Mouse (Mus musculus) kidney, embryonic 15.5 days (tissue): Measurements from ENCODE around the gene Fam160b1. TPM values are rescaled to one million over a fixed set of nuclear protein-coding genes. Genes with fewer than 3 reads are reported as not detected.

Source experiments
- ATAC-seq: fragments of 200-750 bp; cut with Nextera tagmentation; replicated peaks from 2 replicates; pipeline ENCODE4 v1.8.0; 2017; ENCODE audit warnings: moderate TSS enrichment; ENCODE audit not compliant: low FRiP score
- H3K27ac ChIP-seq: fragments of 300-500 bp; sonication (generic); 2 replicates; pipeline ENCODE4 v1.5.1; 2015; ENCODE audit warnings: mild to moderate bottlenecking, inconsistent platforms
- H3K27me3 ChIP-seq: fragments of 300-500 bp; sonication (generic); 2 replicates; pipeline ENCODE4 v1.6.1; 2015; ENCODE audit warnings: inconsistent platforms
- H3K36me3 ChIP-seq: fragments of 300-500 bp; sonication (generic); 2 replicates; pipeline ENCODE4 v1.6.1; 2015; ENCODE audit warnings: inconsistent platforms
- H3K4me1 ChIP-seq: fragments of 300-500 bp; sonication (generic); 2 replicates; pipeline ENCODE4 v1.6.1; 2015; ENCODE audit warnings: inconsistent platforms
- H3K4me2 ChIP-seq: fragments of 300-500 bp; sonication (generic); 2 replicates; pipeline ENCODE4 v1.6.1; 2015; ENCODE audit warnings: moderate library complexity, mild to moderate bottlenecking, inconsistent platforms
- H3K4me3 ChIP-seq: fragments of 300-500 bp; sonication (generic); replicated peaks from 2 replicates; pipeline ENCODE4 v1.5.1; 2015; ENCODE audit warnings: mild to moderate bottlenecking, inconsistent platforms
- H3K9ac ChIP-seq: fragments of 300-500 bp; sonication (generic); 2 replicates; pipeline ENCODE4 v1.6.1; 2015; ENCODE audit warnings: mild to moderate bottlenecking, inconsistent platforms
- H3K9me3 ChIP-seq: fragments of 300-500 bp; sonication (generic); replicated peaks from 2 replicates; pipeline ENCODE4 v1.6.1; 2016; ENCODE audit warnings: inconsistent platforms
- WGBS: fragments of 180-500 bp; shearing (Covaris S2); methylation state at CpG from one replicate; pipeline ENCODE4 v1.1.7; 2015; ENCODE audit warnings: mixed read lengths; 5-methylcytosine and 5-hydroxymethylcytosine counted together
- polyA plus RNA-seq: library from polyadenylated mRNA; unstranded; fragments of >200 nt; fragmentation: Nextera tagmentation; extraction: Ambion mirVana; gene quantifications from 2 replicates; pipeline ENCODE4 v1.2.1, GENCODE M21; 2015

The Fam160b1 gene
- 12.6 and 14.1 TPM in 2 replicates for polyA plus RNA-seq

DNA sequence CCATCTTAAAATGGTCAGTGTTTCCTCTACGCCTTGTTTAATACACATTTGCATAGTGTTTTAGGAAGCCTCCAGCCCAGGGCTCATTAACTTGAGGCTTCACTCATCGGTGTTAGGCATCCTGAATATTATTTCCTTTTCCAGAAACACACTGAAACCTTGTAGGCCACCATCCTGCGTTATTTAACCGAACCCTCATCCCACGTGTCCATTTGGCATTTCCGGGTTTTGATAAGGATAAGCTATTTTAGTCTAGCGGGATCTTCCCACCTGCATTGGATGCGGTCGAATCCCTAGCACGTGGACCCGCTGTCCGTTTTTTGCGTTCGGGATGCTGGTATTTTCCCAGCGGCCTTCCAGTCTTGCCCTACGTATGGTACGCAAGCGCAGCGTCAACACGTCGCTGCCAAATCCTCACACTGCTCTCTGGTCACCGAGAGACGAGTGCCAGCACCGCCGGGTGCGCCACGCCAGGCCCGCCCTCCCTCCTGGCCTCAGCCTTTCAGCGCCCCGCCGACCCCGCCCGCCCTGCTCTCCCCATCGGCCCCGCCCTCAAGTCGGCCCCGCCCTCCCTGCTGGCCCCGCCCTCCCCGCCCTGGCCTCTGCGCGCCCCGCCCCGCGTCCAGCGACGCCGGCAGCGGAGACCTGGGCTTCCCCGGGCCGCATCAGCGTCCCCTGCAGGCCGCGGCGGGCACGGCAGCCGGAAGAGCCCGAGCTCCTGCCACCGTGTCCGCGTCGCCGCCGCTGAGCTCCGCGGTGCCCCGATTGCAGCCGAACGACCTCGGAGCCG lies at the start of gene Fam160b1:
Gene Fam160b1, plus strand, starts transcription at position 340 of the 790 bp plus-strand sequence.
- H3K9ac ChIP-seq: peak within 1 kb of the TSS; percentile 100
- no peaks in the 10 kb centered on the region for H3K9me3 ChIP-seq
- H3K27ac ChIP-seq: peak within 1 kb of the TSS; percentile 98
- no peaks in the 10 kb centered on the region for H3K36me3 ChIP-seq
- H3K4me3 ChIP-seq: peak within 1 kb of the TSS; percentile 85
- H3K4me2 ChIP-seq: peak within 1 kb of the TSS; percentile 79
- H3K27me3 ChIP-seq: no peaks in the 10 kb centered on the region
- under 1% methylated on average over 69 of the region's 70 CpGs for WGBS
- ATAC-seq: peak; percentile 90
- H3K4me1 ChIP-seq: peaks cover 63% of the 10 kb centered on the region

DNA sequence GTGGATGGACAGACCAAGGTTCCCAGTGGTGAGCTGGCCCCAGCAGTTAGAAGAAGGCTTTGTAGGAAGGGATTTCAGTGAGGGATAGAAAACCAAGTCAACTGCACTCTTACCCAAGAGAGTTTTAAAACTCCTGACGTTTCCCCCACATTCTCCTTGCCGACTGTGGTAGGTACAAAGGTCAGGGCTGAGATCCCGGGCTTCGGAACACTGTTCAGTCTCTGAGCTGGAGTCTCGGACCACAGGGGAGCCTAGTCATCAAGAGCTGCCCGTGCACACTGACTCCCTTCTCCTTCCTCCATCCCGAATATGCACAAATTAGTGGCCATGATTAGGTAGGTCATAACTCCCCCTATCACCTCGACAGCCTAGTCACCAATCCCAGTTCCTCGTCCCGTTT lies 47.3 kb upstream of the Fam160b1 start:
- Histone ChIP-seq H3K36me3 (no peaks in the 10 kb centered on the region), H3K9ac (no peak overlapping the region), H3K27me3 (peaks cover 16% of the 10 kb centered on the region), H3K4me3 (no peak overlapping the region), H3K4me2 (no peak overlapping the region), H3K4me1 (peaks cover 14% of the 10 kb centered on the region), H3K9me3 (no peaks in the 10 kb centered on the region), H3K27ac (no peak overlapping the region)
- WGBS: 71% methylated on average over 10 of the region's 10 CpGs
- ATAC-seq: no peak

DNA sequence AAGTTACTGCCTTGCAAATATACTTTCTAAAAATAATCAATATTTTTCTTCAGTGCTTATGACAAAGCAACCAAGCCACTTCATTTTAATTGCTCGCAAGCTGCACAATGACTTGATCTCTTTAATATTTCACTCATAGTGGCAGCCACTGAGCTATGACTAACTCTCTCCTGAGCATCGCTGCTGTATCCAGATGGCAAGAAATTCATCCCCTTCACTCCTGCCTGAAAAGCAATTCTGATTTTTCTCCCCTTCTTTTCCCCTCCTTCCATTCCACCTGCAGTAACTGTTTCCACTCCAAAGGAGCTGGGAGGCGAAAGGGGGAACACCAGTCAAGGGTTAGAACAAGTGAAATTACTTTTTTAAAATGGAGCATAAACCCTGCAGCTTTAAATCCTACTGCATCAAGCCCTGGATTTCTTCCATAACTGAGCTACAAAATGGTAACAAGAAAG lies 46.6 kb upstream of the Fam160b1 start:
- peaks cover 14% of the 10 kb centered on the region for H3K4me1 ChIP-seq
- no peak for ATAC-seq
- no peaks in the 10 kb centered on the region for H3K36me3 ChIP-seq
- H3K4me3 ChIP-seq: peak overlapping the region; percentile 57
- 0 out of 2 replicates have a peak overlapping the region, but pooled peaks have one; percentile 41 for H3K9ac ChIP-seq
- H3K4me2 ChIP-seq: peak overlapping the region; percentile 96
- 50% methylated on average over 3 of the region's 3 CpGs for WGBS
- peaks cover 16% of the 10 kb centered on the region for H3K27me3 ChIP-seq
- H3K27ac ChIP-seq: peak overlapping the region; percentile 54; the same call in 1 of the 2 replicates
- H3K9me3 ChIP-seq: no peaks in the 10 kb centered on the region

DNA sequence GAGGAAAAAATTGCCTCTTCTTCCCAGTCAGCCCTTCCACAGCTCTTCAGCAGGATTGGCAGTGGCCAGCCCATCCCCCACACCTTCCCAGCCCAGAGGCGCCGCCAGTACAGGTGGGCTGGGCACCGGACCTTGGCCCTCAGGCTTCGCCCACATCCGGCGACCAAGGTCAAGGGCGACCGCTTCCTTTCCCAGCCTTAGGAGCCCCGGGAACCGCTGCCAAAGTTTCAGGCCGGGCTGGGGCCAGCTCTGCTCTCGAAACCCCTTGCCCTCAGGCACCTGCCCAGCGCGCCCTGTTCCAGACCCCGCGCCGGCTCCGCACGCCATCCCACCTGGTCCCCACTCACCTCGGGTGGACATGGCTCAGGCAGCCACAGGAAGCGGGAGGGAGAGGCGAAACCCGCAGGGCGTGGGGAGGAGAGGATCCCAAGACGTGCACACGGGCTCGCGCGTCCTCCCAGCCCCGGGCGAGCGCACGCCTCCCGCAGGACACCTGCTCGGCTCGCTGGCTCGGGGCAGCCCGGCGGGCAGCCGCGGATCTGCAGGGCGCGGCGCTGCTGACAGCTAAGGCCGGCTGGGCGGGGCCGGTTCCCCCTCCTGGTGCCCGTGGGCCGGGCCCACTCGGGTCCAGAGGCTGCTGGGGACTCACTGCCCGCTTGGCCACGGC lies 46.0 kb upstream of the Fam160b1 start, which contains the start of gene Ablim1:
Gene Ablim1, minus strand, starts transcription at position 574 of the 667 bp plus-strand sequence.
- peak within 1 kb of the TSS; percentile 41 for H3K9ac ChIP-seq
- H3K4me1 ChIP-seq: peaks cover 14% of the 10 kb centered on the region
- peak within 1 kb of the TSS; percentile 54 for H3K27ac ChIP-seq
- peak; percentile 85 for ATAC-seq
- H3K27me3 ChIP-seq: peaks cover 16% of the 10 kb centered on the region
- under 1% methylated on average over 52 of the region's 52 CpGs for WGBS
- no peaks in the 10 kb centered on the region for H3K36me3 ChIP-seq
- peak within 1 kb of the TSS; percentile 96 for H3K4me2 ChIP-seq
- H3K4me3 ChIP-seq: peak within 1 kb of the TSS; percentile 57
- H3K9me3 ChIP-seq: no peaks in the 10 kb centered on the region

DNA sequence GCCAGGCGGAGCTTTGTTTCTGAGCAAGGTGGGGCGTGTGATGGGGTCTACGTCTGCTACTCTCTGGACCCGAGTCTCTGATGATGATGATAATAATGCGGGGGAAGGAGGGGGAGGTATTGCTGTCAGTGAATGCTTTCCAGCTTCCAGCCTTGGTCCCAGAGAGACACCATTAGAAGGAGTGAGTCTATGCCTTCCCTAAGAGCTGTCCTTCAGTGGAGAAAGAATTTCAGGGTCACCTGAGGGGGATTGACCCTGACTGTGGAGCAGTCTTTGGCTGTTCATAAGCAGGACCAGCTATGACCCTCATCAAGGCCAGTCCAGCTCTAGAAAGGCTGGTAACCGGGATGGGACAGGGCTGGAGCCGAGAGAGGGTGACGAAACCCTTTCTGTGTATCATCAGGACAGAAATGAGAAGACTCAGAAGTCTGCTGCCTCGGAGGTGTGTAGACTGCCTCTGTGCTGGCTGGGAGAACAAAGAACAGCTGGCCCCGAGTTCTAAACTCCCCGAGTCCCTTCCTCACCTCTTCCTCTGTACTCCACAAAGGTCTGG lies 45.4 kb upstream of the Fam160b1 start:
- peaks cover 14% of the 10 kb centered on the region for H3K4me1 ChIP-seq
- H3K27me3 ChIP-seq: peaks cover 16% of the 10 kb centered on the region
- peak overlapping the region; percentile 57 for H3K4me3 ChIP-seq
- H3K9ac ChIP-seq: peak overlapping the region; percentile 41
- H3K9me3 ChIP-seq: no peaks in the 10 kb centered on the region
- H3K27ac ChIP-seq: no peak overlapping the region; the same call in 1 of the 2 replicates
- peak; percentile 18; the same call in 1 of the 2 replicates for ATAC-seq
- H3K36me3 ChIP-seq: no peaks in the 10 kb centered on the region
- peak overlapping the region; percentile 96 for H3K4me2 ChIP-seq
- WGBS: 43% methylated on average over 11 of the region's 11 CpGs

DNA sequence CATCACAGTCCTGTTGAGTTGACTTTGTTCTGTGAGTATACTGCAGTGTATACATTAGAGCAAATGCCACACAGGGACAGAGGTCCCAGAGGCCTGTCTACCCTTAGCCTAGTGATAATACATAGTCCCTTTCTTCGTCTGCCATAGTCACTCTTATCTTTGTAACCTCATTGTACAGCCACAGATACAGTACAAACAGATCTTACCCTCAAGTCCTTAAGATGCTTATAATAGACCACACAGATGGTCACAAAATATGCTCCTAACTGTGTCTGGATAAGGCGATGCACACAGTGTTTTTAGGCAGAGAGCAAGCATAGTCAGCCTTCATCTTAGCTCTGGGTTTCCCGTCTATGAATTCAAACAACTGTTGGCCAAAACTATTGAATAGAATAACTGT lies 43.9 kb upstream of the Fam160b1 start:
- peaks cover 16% of the 10 kb centered on the region for H3K27me3 ChIP-seq
- no peaks in the 10 kb centered on the region for H3K36me3 ChIP-seq
- no peak overlapping the region for H3K27ac ChIP-seq
- H3K9ac ChIP-seq: no peak overlapping the region
- no peak overlapping the region for H3K4me2 ChIP-seq
- H3K4me3 ChIP-seq: no peak overlapping the region
- H3K4me1 ChIP-seq: peaks cover 14% of the 10 kb centered on the region
- WGBS: 89% methylated on average over 3 of the region's 3 CpGs
- no peaks in the 10 kb centered on the region for H3K9me3 ChIP-seq
- ATAC-seq: no peak

DNA sequence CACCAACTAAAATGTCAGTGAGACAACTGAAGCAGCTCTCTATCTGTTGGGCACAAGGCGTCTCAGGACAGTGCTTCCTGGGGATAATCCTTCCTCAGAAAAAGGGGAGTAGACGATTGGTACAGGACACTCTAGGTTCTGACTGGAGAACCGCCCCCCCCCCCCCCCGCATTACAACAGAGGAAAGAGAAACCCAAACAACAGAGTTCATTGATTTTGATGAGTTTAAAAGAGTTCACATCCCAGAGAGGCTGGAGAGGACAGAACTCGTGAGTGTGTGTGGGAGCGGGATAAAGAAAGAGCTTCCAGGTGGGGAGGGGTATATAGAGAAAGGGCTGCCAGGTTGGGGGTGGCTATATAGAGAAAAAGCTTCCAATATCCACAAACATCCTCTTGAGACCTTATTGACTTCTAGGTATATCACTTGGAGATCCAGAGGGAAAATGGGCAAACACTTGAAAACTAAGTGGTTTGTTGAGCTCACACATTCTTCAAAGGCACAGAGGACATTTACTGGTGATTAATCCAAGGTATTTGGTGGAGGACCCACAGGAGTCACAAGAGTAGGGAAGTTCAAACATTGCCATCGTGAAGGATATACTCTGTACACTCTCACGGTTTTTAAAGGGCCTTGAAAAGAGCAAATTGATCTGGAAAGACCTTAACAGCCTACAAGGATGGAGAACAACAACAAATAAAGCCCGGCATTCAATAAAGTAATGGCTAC lies 39.7 kb upstream of the Fam160b1 start:
- Histone ChIP-seq H3K4me2 (no peak overlapping the region), H3K9me3 (no peaks in the 10 kb centered on the region), H3K27ac (no peak overlapping the region), H3K36me3 (no peaks in the 10 kb centered on the region), H3K4me1 (no peaks in the 10 kb centered on the region), H3K9ac (no peak overlapping the region), H3K4me3 (no peak overlapping the region), H3K27me3 (peaks cover 3% of the 10 kb centered on the region; the same call in 1 of the 2 replicates)
- no peak for ATAC-seq
- WGBS: 76% methylated on average over 9 of the region's 9 CpGs

DNA sequence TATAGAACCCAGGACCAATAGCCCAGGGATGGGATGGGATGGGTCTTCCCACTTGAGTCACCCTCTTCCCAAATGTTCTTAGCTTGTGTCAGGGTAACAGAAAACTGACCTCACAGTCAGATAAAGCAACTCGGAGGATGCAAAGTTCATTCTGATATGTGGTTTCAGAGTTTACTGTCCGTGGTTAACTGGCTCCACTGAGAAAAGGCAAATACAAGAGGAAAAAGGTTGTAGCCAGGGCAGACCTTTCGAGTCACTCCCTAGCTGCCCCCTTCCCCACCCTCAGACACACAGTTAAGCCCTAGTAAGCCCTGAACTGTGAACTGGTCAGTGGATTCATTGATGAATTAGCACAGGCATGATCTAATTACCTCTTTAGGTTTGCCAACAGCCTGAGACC lies 38.6 kb upstream of the Fam160b1 start:
- Histone ChIP-seq H3K4me3 (no peak overlapping the region), H3K27me3 (no peaks in the 10 kb centered on the region), H3K27ac (no peak overlapping the region), H3K4me2 (no peak overlapping the region), H3K4me1 (no peaks in the 10 kb centered on the region), H3K9me3 (no peaks in the 10 kb centered on the region), H3K36me3 (no peaks in the 10 kb centered on the region), H3K9ac (no peak overlapping the region)
- ATAC-seq: no peak
- 59% methylated on average over 3 of the region's 3 CpGs for WGBS

DNA sequence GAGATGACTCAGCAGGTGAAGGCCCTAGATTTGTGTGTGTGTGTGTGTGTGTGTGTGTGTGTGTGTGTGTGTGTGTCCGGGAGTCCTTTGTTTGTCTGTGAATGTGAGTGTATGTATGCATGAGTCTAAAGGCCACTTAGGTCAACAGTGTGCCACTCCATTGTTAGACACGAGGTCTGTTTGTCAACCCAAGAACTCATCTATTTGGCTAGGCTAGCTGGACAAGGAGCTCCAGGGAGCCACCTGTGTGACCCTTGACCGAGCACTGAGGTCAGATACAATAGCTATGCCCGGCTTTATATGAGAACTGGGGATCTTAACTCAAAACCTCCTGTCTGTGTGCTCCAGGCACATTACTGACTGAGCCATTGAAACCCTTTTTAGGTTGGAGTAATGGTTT lies 38.0 kb upstream of the Fam160b1 start:
- no peak overlapping the region for H3K27ac ChIP-seq
- H3K4me3 ChIP-seq: no peak overlapping the region
- H3K27me3 ChIP-seq: no peaks in the 10 kb centered on the region
- no peaks in the 10 kb centered on the region for H3K9me3 ChIP-seq
- no peaks in the 10 kb centered on the region for H3K36me3 ChIP-seq
- no peaks in the 10 kb centered on the region for H3K4me1 ChIP-seq
- no peak for ATAC-seq
- no peak overlapping the region for H3K9ac ChIP-seq
- 71% methylated on average over 4 of the region's 4 CpGs for WGBS
- H3K4me2 ChIP-seq: no peak overlapping the region

DNA sequence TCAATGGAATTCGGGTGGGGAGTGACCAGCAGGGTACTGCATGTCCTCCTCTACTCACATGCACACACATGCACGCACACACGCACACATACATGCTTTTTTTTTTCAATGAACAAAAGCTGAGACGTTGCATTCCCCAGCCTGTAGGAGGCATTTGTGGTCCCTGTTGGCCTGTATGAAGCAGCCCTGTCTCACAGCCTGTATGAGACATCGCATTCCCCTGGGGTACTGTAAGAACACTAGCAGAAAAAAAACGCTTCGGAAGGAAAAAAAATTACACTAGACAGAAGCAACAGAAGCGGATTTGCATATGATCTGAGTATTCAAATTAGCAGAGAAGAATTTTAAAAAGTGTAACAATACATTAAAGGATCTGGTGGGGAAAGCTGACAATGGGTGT lies 37.4 kb upstream of the Fam160b1 start:
- Histone ChIP-seq H3K27me3 (no peaks in the 10 kb centered on the region), H3K4me3 (no peak overlapping the region), H3K27ac (no peak overlapping the region), H3K4me1 (no peaks in the 10 kb centered on the region), H3K9ac (no peak overlapping the region), H3K4me2 (no peak overlapping the region), H3K36me3 (no peaks in the 10 kb centered on the region), H3K9me3 (no peaks in the 10 kb centered on the region)
- no peak for ATAC-seq
- whole genome bisulfite sequencing: 82% methylated on average over 8 of the region's 8 CpGs

DNA sequence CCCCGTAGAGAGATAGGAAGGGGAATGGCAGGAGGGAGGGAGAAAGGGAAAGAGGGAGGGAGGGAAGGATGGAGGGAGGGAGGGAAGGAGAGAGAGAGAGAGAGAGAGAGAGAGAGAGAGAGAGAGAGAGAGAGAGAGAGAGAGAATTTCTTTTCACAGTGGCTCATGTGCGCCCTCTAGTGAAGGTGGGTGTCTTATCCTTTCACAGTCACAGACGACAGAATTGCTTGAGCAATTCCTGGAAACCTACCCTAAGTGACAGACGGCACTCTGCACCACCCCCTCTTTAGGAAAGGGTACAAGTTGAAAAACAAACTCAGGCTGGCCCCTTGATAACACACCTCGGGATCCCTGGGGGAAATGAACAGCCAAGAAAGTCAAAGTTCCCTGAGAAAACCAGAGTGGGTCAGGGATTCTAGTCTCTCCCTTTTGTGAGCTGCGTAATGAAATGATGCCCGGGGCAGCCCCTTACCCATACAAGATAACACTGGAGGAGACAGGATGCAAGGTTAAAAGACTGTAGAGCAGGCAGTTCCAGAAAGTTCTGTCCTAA lies 34.7 kb upstream of the Fam160b1 start:
- ATAC-seq: no peak
- no peak overlapping the region for H3K4me3 ChIP-seq
- H3K4me1 ChIP-seq: no peaks in the 10 kb centered on the region
- H3K27me3 ChIP-seq: no peaks in the 10 kb centered on the region
- no peak overlapping the region for H3K9ac ChIP-seq
- H3K9me3 ChIP-seq: no peaks in the 10 kb centered on the region
- no peak overlapping the region for H3K27ac ChIP-seq
- no peak overlapping the region for H3K4me2 ChIP-seq
- no peaks in the 10 kb centered on the region for H3K36me3 ChIP-seq
- WGBS: 32% methylated on average over 7 of the region's 7 CpGs
